Mouse (Mus musculus): ENCODE measurements around the gene Olfr314. TPM values are rescaled to one million over a fixed set of nuclear protein-coding genes. Genes with fewer than 3 reads are reported as not detected.
"Not testable (repeated sequence)": the region's sequence is repeated elsewhere in the genome, so short reads cannot be mapped to it uniquely, and the experiment has no call there.

The Olfr314 gene
- not detected in 2 replicates for polyA plus RNA-seq (2012; rRNA removed)

DNA sequence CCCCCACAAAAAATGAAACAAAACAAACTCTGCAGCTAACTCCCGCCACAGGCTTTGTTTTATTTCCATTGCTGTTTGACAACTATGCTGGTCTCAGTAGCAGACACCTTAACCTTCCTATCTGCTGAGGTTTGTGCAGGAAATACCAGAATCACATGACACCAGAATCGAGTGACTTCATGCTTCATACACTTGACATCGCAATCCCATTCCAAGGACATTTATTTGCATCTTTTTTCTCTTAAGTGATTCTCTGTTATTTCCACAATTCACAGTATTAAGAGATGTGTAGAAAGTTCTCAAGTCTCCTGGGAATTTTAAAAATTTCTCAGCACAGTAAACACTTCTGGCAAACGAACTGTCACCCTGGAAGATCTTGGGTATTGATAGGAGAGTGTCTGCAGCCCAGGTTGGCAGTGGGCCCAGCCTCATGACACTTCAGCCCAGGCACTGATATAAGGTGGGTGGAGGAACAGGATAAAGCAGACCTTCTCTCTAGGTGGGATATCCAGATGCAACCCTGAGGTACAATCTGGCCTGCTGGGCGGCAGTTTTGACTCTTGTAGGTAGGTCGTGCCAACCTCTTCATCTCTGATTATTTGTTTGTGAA is at the start of gene Olfr314:
Gene Olfr314, plus strand, starts transcription at position 473 of the 610 bp plus-strand sequence.
- H3K27ac ChIP-seq (ENCODE audit: insufficient read depth, low read depth, low read length): no peak within 1 kb of the TSS
- H3K27me3 ChIP-seq (replicated peaks; ENCODE audit: control insufficient read depth, insufficient read depth, low read length): no peaks in the 10 kb centered on the region
- no peak within 1 kb of the TSS for H3K4me3 ChIP-seq (ENCODE audit: insufficient read depth, low read depth, low read length)
- H3K4me1 ChIP-seq (ENCODE audit: control insufficient read depth, insufficient read depth, low read length): no peaks in the 10 kb centered on the region
- DNase-seq: no peak
- no peak for TF ChIP-seq CTCF (conservative IDR thresholded peaks at IDR 0.05; ENCODE audit: insufficient read depth, insufficient read length, low read depth, low read length)
- no peak for TF ChIP-seq POLR2A (IDR thresholded peaks at IDR 0.05; ENCODE audit: low read depth, low read length)
- 65% methylated on average over 6 of the region's 6 CpGs for WGBS
- H3K36me3 ChIP-seq (ENCODE audit: control insufficient read depth, insufficient read depth, low read length): no peaks in the 10 kb centered on the region

DNA sequence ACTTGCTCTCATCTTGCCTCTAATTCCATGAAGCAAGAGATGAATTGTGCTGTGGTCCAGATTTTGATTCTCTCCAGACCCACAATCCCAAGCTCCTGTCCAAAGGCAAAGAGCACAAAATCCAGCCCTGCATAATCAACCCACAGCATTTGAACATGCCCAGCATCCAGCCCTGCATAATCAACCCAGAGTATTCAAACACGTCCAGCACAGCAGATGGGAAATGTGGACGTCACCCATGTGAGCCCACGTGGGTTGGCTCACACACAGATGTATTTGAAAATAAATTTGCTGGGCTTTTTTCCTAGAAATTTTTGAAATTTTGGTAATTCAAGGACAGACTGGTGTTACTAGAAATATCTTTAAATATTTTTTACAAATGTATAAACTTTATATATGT is 49.4 kb upstream of the Olfr314 start:
- Histone ChIP-seq H3K27me3 (replicated peaks; ENCODE audit: control insufficient read depth, insufficient read depth, low read length) (no peaks in the 10 kb centered on the region), H3K4me3 (ENCODE audit: insufficient read depth, low read depth, low read length) (no peak overlapping the region), H3K36me3 (ENCODE audit: control insufficient read depth, insufficient read depth, low read length) (no peaks in the 10 kb centered on the region), H3K4me1 (ENCODE audit: control insufficient read depth, insufficient read depth, low read length) (no peaks in the 10 kb centered on the region), H3K27ac (ENCODE audit: insufficient read depth, low read depth, low read length) (no peak overlapping the region)
- TF ChIP-seq CTCF (conservative IDR thresholded peaks at IDR 0.05; ENCODE audit: insufficient read depth, insufficient read length, low read depth, low read length) (no peak), POLR2A (IDR thresholded peaks at IDR 0.05; ENCODE audit: low read depth, low read length) (no peak)
- DNase-seq: no peak
- 65% methylated on average over 3 of the region's 3 CpGs for WGBS

DNA sequence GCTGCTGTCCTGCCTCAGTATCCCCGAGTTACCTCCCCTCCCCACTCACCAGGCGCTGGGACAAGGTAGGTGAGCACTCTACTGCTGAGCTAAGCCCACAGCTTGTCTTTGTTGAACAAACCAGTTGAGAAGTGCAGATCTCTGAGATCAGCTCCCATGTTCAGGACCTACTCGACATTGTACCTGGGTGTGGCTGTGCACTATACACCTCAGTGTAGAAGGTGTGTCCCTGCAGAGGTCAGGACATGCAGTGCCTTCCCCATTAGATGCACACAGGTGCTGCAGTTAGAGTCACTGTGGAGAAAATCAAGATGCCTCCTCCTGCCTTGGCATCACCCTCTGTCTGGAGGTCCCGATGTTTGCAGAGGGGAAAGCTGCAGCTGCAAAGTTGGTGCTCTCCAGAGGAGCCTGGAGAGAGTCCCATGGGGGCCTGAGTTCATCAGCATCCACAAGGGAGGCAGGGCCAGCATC is 43.9 kb upstream of the Olfr314 start, which contains the start of gene Olfr317:
Gene Olfr317, minus strand, starts transcription at position 421 of the 471 bp plus-strand sequence.
- Histone ChIP-seq H3K36me3 (ENCODE audit: control insufficient read depth, insufficient read depth, low read length) (no peaks in the 10 kb centered on the region), H3K4me3 (ENCODE audit: insufficient read depth, low read depth, low read length) (no peak within 1 kb of the TSS), H3K4me1 (ENCODE audit: control insufficient read depth, insufficient read depth, low read length) (no peaks in the 10 kb centered on the region), H3K27ac (ENCODE audit: insufficient read depth, low read depth, low read length) (no peak within 1 kb of the TSS), H3K27me3 (replicated peaks; ENCODE audit: control insufficient read depth, insufficient read depth, low read length) (no peaks in the 10 kb centered on the region)
- WGBS: 74% methylated on average over 4 of the region's 4 CpGs
- no peak for TF ChIP-seq CTCF (conservative IDR thresholded peaks at IDR 0.05; ENCODE audit: insufficient read depth, insufficient read length, low read depth, low read length)
- no peak for DNase-seq

DNA sequence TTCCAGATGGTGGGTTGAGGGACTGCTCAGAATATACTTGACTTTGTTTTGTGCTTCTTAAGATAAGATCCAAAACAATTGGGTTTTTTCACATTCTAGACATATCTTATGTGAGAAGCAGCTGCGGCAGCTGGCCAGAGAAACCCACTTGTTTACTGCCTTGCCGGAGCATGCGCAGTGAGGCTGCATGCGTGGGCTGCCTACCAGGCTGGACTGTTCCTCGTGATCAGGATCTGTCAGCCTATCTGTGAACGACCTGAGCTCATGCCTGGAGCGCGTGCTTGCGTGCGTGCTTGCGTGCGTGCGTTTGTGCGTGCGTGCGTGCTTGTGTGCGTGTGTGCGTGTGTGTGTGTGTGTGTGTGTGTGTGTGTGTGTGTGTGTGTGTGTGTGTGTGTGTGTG is 31.7 kb upstream of the Olfr314 start:
- H3K27me3 ChIP-seq (replicated peaks; ENCODE audit: control insufficient read depth, insufficient read depth, low read length); H3K4me1 ChIP-seq (ENCODE audit: control insufficient read depth, insufficient read depth, low read length); H3K27ac ChIP-seq (ENCODE audit: insufficient read depth, low read depth, low read length); H3K4me3 ChIP-seq (ENCODE audit: insufficient read depth, low read depth, low read length); H3K36me3 ChIP-seq (ENCODE audit: control insufficient read depth, insufficient read depth, low read length); DNase-seq: not testable (repeated sequence)
- WGBS: 80% methylated on average over 18 of the region's 18 CpGs

DNA sequence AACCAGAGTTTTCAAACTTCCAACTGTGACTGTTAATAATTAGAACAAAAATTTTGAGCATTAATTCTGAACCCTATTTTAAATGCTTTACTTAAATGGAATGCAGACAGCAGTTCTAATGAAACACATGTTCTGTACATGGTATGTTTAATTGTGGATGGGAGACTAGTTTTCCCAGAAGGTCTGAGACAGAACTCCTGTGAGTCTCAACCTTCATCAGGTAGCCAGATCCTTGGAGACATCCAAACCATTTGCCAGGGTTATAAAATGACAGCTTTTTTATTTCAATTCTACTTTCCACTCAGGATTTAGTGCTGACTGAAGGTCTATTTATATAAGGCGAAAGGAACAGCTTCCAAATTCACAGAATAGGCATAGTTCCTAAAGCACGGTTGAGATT is 30.3 kb upstream of the Olfr314 start, which contains the start of gene Olfr316:
Gene Olfr316, plus strand, starts transcription at position 301 of the 400 bp plus-strand sequence.
- Histone ChIP-seq H3K4me3 (ENCODE audit: insufficient read depth, low read depth, low read length) (no peak within 1 kb of the TSS), H3K36me3 (ENCODE audit: control insufficient read depth, insufficient read depth, low read length) (no peaks in the 10 kb centered on the region), H3K27ac (ENCODE audit: insufficient read depth, low read depth, low read length) (no peak within 1 kb of the TSS), H3K27me3 (replicated peaks; ENCODE audit: control insufficient read depth, insufficient read depth, low read length) (no peaks in the 10 kb centered on the region), H3K4me1 (ENCODE audit: control insufficient read depth, insufficient read depth, low read length) (no peaks in the 10 kb centered on the region)
- no peak for TF ChIP-seq CTCF (conservative IDR thresholded peaks at IDR 0.05; ENCODE audit: insufficient read depth, insufficient read length, low read depth, low read length)
- DNase-seq: no peak
- WGBS: 70% methylated on average over 2 of the region's 2 CpGs

DNA sequence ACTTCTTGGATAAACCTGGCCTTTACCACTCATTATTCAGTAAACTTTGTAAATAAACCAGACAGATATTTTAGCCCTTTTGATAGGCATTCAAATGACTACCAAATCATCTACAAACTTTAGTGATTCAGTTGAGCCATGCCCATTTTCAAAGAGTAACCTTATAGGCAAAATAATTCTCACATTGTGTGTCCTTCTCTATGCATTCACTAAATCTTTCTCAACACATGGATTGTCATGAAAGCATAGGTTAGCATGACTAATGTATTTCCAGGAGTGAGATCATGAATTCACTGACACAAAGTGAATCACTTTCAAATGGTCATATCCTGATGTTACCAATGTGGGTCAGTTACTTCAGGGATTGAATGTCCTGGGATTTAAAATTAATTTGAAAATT is 9.9 kb upstream of the Olfr314 start, which contains the start of gene Olfr315:
Gene Olfr315, plus strand, starts transcription at position 301 of the 400 bp plus-strand sequence.
- TF ChIP-seq CTCF (conservative IDR thresholded peaks at IDR 0.05; ENCODE audit: insufficient read depth, insufficient read length, low read depth, low read length) (no peak), POLR2A (IDR thresholded peaks at IDR 0.05; ENCODE audit: low read depth, low read length) (no peak)
- no peak within 1 kb of the TSS for H3K27ac ChIP-seq (ENCODE audit: insufficient read depth, low read depth, low read length)
- H3K4me1 ChIP-seq (ENCODE audit: control insufficient read depth, insufficient read depth, low read length): no peaks in the 10 kb centered on the region
- H3K4me3 ChIP-seq (ENCODE audit: insufficient read depth, low read depth, low read length): no peak within 1 kb of the TSS
- no peaks in the 10 kb centered on the region for H3K27me3 ChIP-seq (replicated peaks; ENCODE audit: control insufficient read depth, insufficient read depth, low read length)
- H3K36me3 ChIP-seq (ENCODE audit: control insufficient read depth, insufficient read depth, low read length): no peaks in the 10 kb centered on the region
- no peak for DNase-seq

DNA sequence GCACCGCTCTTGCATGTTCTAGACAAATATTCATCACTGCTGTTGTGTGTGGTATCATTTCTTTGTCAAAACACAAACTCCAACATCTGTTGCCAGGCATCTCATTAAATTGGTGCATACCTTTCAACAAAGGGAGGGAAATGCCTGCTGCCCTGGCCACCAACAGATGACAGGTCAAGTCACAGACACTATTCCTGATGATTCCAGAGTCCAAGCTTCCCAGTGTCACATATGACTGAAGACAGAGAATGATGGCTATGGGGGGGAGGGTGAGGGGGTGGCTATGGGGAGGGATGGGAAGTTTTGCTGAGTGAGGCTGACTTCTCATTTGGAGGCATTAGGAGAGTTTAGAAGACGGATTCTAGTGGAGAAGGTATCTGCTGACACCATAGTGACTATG is 1.4 kb downstream of the Olfr314 start:
- Histone ChIP-seq H3K27ac (ENCODE audit: insufficient read depth, low read depth, low read length) (no peak overlapping the region), H3K36me3 (ENCODE audit: control insufficient read depth, insufficient read depth, low read length) (no peaks in the 10 kb centered on the region), H3K27me3 (replicated peaks; ENCODE audit: control insufficient read depth, insufficient read depth, low read length) (no peaks in the 10 kb centered on the region), H3K4me1 (ENCODE audit: control insufficient read depth, insufficient read depth, low read length) (no peaks in the 10 kb centered on the region), H3K4me3 (ENCODE audit: insufficient read depth, low read depth, low read length) (no peak overlapping the region)
- no peak for DNase-seq
- WGBS: 77% methylated on average over 2 of the region's 2 CpGs
- no peak for TF ChIP-seq CTCF (conservative IDR thresholded peaks at IDR 0.05; ENCODE audit: insufficient read depth, insufficient read length, low read depth, low read length)
- TF ChIP-seq POLR2A (IDR thresholded peaks at IDR 0.05; ENCODE audit: low read depth, low read length): no peak
